Mouse (Mus musculus) large intestine, adult 2 months (tissue): Measurements from ENCODE around the gene Mrm3. TPM values are rescaled to one million over a fixed set of nuclear protein-coding genes. Genes with fewer than 3 reads are reported as not detected.
A peak's percentile ranks its signal among the peaks of the same experiment; 100 is the strongest.

Source experiments
- DNase-seq: peaks from one replicate; pipeline ENCODE4 v3.0.0-alpha.2; 2012; ENCODE audit warnings: low read depth, low spot score
- WGBS: fragments of 180-500 bp; shearing (Covaris S2); methylation state at CpG from one replicate; pipeline ENCODE4 v1.1.7; 2018; 5-methylcytosine and 5-hydroxymethylcytosine counted together
- polyA plus RNA-seq: library from polyadenylated mRNA; depleted of rRNA; stranded (reverse); fragments of >200 nt; gene quantifications from 2 replicates; pipeline ENCODE4 v1.2.3, GENCODE M21; 2012

Gene Mrm3
- polyA plus RNA-seq, 1 experiment = 5.7 TPM

GRCm38 (mm10) chr11:76246439-76246838 is 2.9 kb downstream of the Mrm3 start:
- no peak for DNase-seq

- no peak for DNase-seq
- WGBS = 30% methylated on average over 2 of the region's 2 CpGs
Measured at GRCm38 (mm10) chr11:76247239-76247638, 3.7 kb downstream of the Mrm3 start.

- no peak for DNase-seq
Measured at GRCm38 (mm10) chr11:76252036-76252435, 8.5 kb downstream of the Mrm3 start.

GRCm38 (mm10) chr11:76253145-76253917 is 9.8 kb downstream of the Mrm3 start:
- WGBS = 53% methylated on average over 5 of the region's 5 CpGs
- peak; percentile 54 for DNase-seq

More at GRCm38 (mm10) chr11:76252036-76252435, 8.5 kb downstream of the Mrm3 start:
- 51% methylated on average over 3 of the region's 3 CpGs for WGBS

GRCm38 (mm10) chr11:76253918-76254264 is 10.4 kb downstream of the Mrm3 start:
- WGBS = 81% methylated on average over 4 of the region's 4 CpGs

GRCm38 (mm10) chr11:76255431-76256001 is 12.0 kb downstream of the Mrm3 start:
- no peak for DNase-seq
- 51% methylated on average over 4 of the region's 4 CpGs for WGBS

More at GRCm38 (mm10) chr11:76253918-76254264, 10.4 kb downstream of the Mrm3 start:
- no peak for DNase-seq

- WGBS = 50% methylated on average over 5 of the region's 5 CpGs
- DNase-seq = no peak
Measured at GRCm38 (mm10) chr11:76256129-76256528, 12.6 kb downstream of the Mrm3 start.

GRCm38 (mm10) chr11:76257386-76257785 is 13.9 kb downstream of the Mrm3 start:
- WGBS = 79% methylated on average over 4 of the region's 4 CpGs
- DNase-seq = no peak

- WGBS = 83% methylated on average over 6 of the region's 6 CpGs
- DNase-seq = no peak
Measured at GRCm38 (mm10) chr11:76258511-76258910, 15.0 kb downstream of the Mrm3 start.

GRCm38 (mm10) chr11:76260208-76261050 is 16.9 kb downstream of the Mrm3 start:
- no peak for DNase-seq
- 68% methylated on average over 10 of the region's 10 CpGs for WGBS

- no peak for DNase-seq
- 73% methylated on average over 12 of the region's 12 CpGs for WGBS
Measured at GRCm38 (mm10) chr11:76261224-76261623, 17.7 kb downstream of the Mrm3 start.

GRCm38 (mm10) chr11:76262611-76263351 is 19.3 kb downstream of the Mrm3 start:
- 38% methylated on average over 19 of the region's 19 CpGs for WGBS
- no peak for DNase-seq

- DNase-seq = no peak
- WGBS = 64% methylated on average over 7 of the region's 7 CpGs
Measured at GRCm38 (mm10) chr11:76267550-76267949, 24.0 kb downstream of the Mrm3 start.

- 61% methylated on average over 5 of the region's 5 CpGs for WGBS
- DNase-seq = no peak
Measured at GRCm38 (mm10) chr11:76268001-76268459, 24.5 kb downstream of the Mrm3 start.

- WGBS = 60% methylated on average over 6 of the region's 6 CpGs
- no peak for DNase-seq
Measured at GRCm38 (mm10) chr11:76268521-76269065, 25.1 kb downstream of the Mrm3 start.

- DNase-seq = no peak
- WGBS = 75% methylated on average over 4 of the region's 4 CpGs
Measured at GRCm38 (mm10) chr11:76272440-76272839, 28.9 kb downstream of the Mrm3 start.

GRCm38 (mm10) chr11:76278960-76279852 is 35.7 kb downstream of the Mrm3 start:
- DNase-seq = no peak

GRCm38 (mm10) chr11:76279971-76280370 is 36.5 kb downstream of the Mrm3 start:
- DNase-seq = no peak
- 32% methylated on average over 2 of the region's 2 CpGs for WGBS

More at GRCm38 (mm10) chr11:76278960-76279852, 35.7 kb downstream of the Mrm3 start:
- 74% methylated on average over 14 of the region's 14 CpGs for WGBS
